ENCODE assay signal across 28 mouse cellular contexts in the genomic region with DNA sequence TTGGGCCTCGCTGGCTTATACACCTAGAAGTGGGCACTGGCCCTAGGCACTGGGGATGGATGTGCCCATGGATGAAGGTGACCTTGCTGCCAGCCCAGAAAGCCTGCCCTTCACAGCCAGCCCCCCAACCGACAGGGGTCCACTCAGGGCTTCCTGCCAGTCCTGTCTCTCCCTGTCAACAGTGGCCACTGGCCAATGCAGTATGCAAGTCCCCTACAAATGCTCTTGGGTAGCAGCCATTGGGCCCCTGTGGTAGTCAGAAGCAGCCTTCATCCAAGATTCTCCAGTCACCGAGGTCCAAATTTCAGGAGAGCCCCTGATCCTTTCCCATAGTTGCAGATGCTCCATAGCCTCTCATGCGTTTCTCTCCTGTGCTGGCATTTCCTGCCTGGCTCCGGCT. TPM values are rescaled to one million over a fixed set of nuclear protein-coding genes. Genes with fewer than 3 reads are reported as not detected.
DNase-seq lines count a peak whose midpoint lies in the region; ATAC-seq and TF ChIP-seq lines count a peak whose summit lies in the region.
"Had no signal": no experiment of that assay in that cellular context is flagged by ENCODE, and none has a peak within 500 bp of the region (broad histone marks: within the 10 kb centered on the region; RNA-seq: fewer than 3 reads in every experiment).

No protein-coding gene starts in this region.

- H3K4me1 ChIP-seq in neural tube, embryonic 13.5 days (replicated peaks), result peaks cover 63% of the 10 kb centered on the region
- H3K4me1 ChIP-seq in hindbrain, embryonic 16.5 days (ENCODE audit: control insufficient read depth, insufficient read depth, low read depth, low read length), result peaks cover 36% of the 10 kb centered on the region
- H3K4me1 ChIP-seq: embryonic facial prominence, embryonic 15.5 days; limb, embryonic 13.5 days; liver, embryonic 12.5 days; stomach, embryonic 15.5 days had no signal

- peak overlapping the region; percentile 29; the same call in 1 of the 2 replicates for H3K27ac ChIP-seq in layer of hippocampus, adult 2 months
- H3K27ac ChIP-seq in neural tube, embryonic 13.5 days (replicated peaks), result 0 out of 2 replicates have a peak overlapping the region, but pooled peaks have one; percentile 59
- H3K27ac ChIP-seq in hindbrain, embryonic 16.5 days (ENCODE audit: low read depth, low read length), result no peak overlapping the region
- H3K27ac ChIP-seq: embryonic facial prominence, embryonic 10.5 days; embryonic facial prominence, embryonic 15.5 days; gastrocnemius, adult 2 months; heart, adult 2 months; kidney, postnatal 0 days; limb, embryonic 13.5 days; liver, embryonic 12.5 days; neural tube, embryonic 12.5 days; stomach, embryonic 15.5 days had no signal

- TF ChIP-seq CTCF in layer of hippocampus, adult 2 months (conservative IDR thresholded peaks at IDR 0.05), result no peak

- no peak overlapping the region for H3K9ac ChIP-seq in neural tube, embryonic 13.5 days
- H3K9ac ChIP-seq in hindbrain, embryonic 16.5 days (ENCODE audit: low read depth, low read length), result no peak overlapping the region
- H3K9ac ChIP-seq: embryonic facial prominence, embryonic 15.5 days; forebrain, embryonic 15.5 days; heart, embryonic 12.5 days; limb, embryonic 13.5 days; liver, embryonic 12.5 days; liver, postnatal 0 days; neural tube, embryonic 12.5 days; stomach, embryonic 15.5 days had no signal

- WGBS in neural tube, embryonic 13.5 days, result 78% methylated on average over 5 of the region's 5 CpGs
- WGBS in hindbrain, embryonic 16.5 days, result 54% methylated on average over 5 of the region's 5 CpGs

- peaks cover 21% of the 10 kb centered on the region for H3K27me3 ChIP-seq in neural tube, embryonic 13.5 days
- H3K27me3 ChIP-seq in hindbrain, embryonic 16.5 days (replicated peaks; ENCODE audit: control insufficient read depth, insufficient read depth, low read length), result 0 out of 2 replicates have a peak, but pooled peaks cover 2% of the 10 kb centered on the region
- H3K27me3 ChIP-seq: neural tube, embryonic 12.5 days; stomach, embryonic 15.5 days had no signal

- no peak overlapping the region for H3K4me3 ChIP-seq in layer of hippocampus, adult 2 months
- no peak overlapping the region for H3K4me3 ChIP-seq in neural tube, embryonic 13.5 days
- no peak overlapping the region for H3K4me3 ChIP-seq in hindbrain, embryonic 16.5 days (ENCODE audit: low read length)
- H3K4me3 ChIP-seq: embryonic facial prominence, embryonic 10.5 days; embryonic facial prominence, embryonic 15.5 days; forebrain, embryonic 15.5 days; gastrocnemius, adult 2 months; heart, adult 2 months; heart, embryonic 12.5 days; limb, embryonic 13.5 days; liver, embryonic 12.5 days; neural tube, embryonic 12.5 days; stomach, embryonic 15.5 days had no signal

- no peak overlapping the region for H3K4me2 ChIP-seq in neural tube, embryonic 13.5 days
- no peak overlapping the region for H3K4me2 ChIP-seq in hindbrain, embryonic 16.5 days (ENCODE audit: low read length)
- H3K4me2 ChIP-seq: embryonic facial prominence, embryonic 15.5 days; forebrain, embryonic 15.5 days; heart, embryonic 12.5 days; limb, embryonic 13.5 days; liver, embryonic 12.5 days; midbrain, embryonic 11.5 days; neural tube, embryonic 12.5 days; stomach, embryonic 15.5 days had no signal

- H3K36me3 ChIP-seq in neural tube, embryonic 13.5 days, result no peaks in the 10 kb centered on the region
- no peaks in the 10 kb centered on the region for H3K36me3 ChIP-seq in hindbrain, embryonic 16.5 days (ENCODE audit: control insufficient read depth, insufficient read depth, low read length)
- H3K36me3 ChIP-seq: embryonic facial prominence, embryonic 10.5 days; embryonic facial prominence, embryonic 15.5 days; forebrain, embryonic 15.5 days; heart, embryonic 12.5 days; limb, embryonic 13.5 days; liver, embryonic 12.5 days; neural tube, embryonic 12.5 days; stomach, embryonic 15.5 days had no signal

- H3K9me3 ChIP-seq in neural tube, embryonic 13.5 days, result no peaks in the 10 kb centered on the region
- H3K9me3 ChIP-seq in hindbrain, embryonic 16.5 days (ENCODE audit: control insufficient read depth, low read length), result no peaks in the 10 kb centered on the region
- H3K9me3 ChIP-seq: embryonic facial prominence, embryonic 10.5 days; embryonic facial prominence, embryonic 15.5 days; forebrain, embryonic 15.5 days; heart, embryonic 12.5 days; limb, embryonic 13.5 days; liver, embryonic 12.5 days; neural tube, embryonic 12.5 days; stomach, embryonic 15.5 days had no signal

- ATAC-seq in neural tube, embryonic 13.5 days (ENCODE audit: low read depth), result no peak
- 0 out of 2 replicates have a peak, but pooled peaks have one; percentile 3 for ATAC-seq in hindbrain, embryonic 16.5 days
- ATAC-seq: activated CD4-positive, CD25-positive, alpha-beta regulatory T cell, adult 4 months; intestine, embryonic 16.5 days; liver, embryonic 12.5 days; liver, postnatal 0 days had no signal

- DNase-seq in layer of hippocampus, adult 2 months (ENCODE audit: low spot score in 2 of 2), result no peak
- no peak for DNase-seq in layer of hippocampus, adult 18-20 months (ENCODE audit: low spot score in 2 of 2)
- DNase-seq in neural tube, embryonic 10.5 days (ENCODE audit: extremely low spot score, low spot score), result no peak
- no peak for DNase-seq in ovary, postnatal 14 days (ENCODE audit: low spot score)
- DNase-seq: adrenal gland, adult 2 months; adrenal gland, postnatal 36 days; B cell, adult 2 months; cerebellum, adult 18-20 months; gastrocnemius, adult 2 months; heart, adult 2 months; kidney, adult 8-10 months; liver, postnatal 0 days; lung, postnatal 36 days; right cerebral cortex, postnatal 25 days had no signal

RNA-seq across cellular contexts. Expression of a gene that starts 19.4 kb away (rescaled TPM):
- 100 to 1,000 TPM; 146 to 148 TPM for total RNA-seq in layer of hippocampus, adult 2 months (2021)
- total RNA-seq in layer of hippocampus, adult 18-20 months (2021), result 100 to 1,000 TPM; 160 to 161 TPM
- 9.0 and 10.4 TPM in 2 replicates for polyA plus RNA-seq in neural tube, embryonic 13.5 days (2015; fragmentation: Nextera tagmentation; extraction: Ambion mirVana)
- polyA plus RNA-seq in hindbrain, embryonic 16.5 days (2015; fragmentation: Nextera tagmentation; extraction: Ambion mirVana), result 12.3 and 16.2 TPM in 2 replicates

RNA-seq across cellular contexts. Expression of a gene that starts 52.5 kb away (rescaled TPM):
- total RNA-seq in layer of hippocampus, adult 2 months (2021), result 1 to 10 TPM; 1.1 to 1.3 TPM
- total RNA-seq in layer of hippocampus, adult 18-20 months (2021), result 1 to 10 TPM in 1 of 2 experiments, under 1 TPM in 1; 0.99 to 1.1 TPM
- 0.63 and 1.1 TPM in 2 replicates for polyA plus RNA-seq in neural tube, embryonic 13.5 days (2015; fragmentation: Nextera tagmentation; extraction: Ambion mirVana)
- 1.1 and 1.2 TPM in 2 replicates for polyA plus RNA-seq in hindbrain, embryonic 16.5 days (2015; fragmentation: Nextera tagmentation; extraction: Ambion mirVana)
